Mouse (Mus musculus): ENCODE results near the gene Mamstr.
"Not testable (repeated sequence)": the region's sequence is repeated elsewhere in the genome, so short reads cannot be mapped to it uniquely, and the experiment has no call there.

Mamstr gene

DNA sequence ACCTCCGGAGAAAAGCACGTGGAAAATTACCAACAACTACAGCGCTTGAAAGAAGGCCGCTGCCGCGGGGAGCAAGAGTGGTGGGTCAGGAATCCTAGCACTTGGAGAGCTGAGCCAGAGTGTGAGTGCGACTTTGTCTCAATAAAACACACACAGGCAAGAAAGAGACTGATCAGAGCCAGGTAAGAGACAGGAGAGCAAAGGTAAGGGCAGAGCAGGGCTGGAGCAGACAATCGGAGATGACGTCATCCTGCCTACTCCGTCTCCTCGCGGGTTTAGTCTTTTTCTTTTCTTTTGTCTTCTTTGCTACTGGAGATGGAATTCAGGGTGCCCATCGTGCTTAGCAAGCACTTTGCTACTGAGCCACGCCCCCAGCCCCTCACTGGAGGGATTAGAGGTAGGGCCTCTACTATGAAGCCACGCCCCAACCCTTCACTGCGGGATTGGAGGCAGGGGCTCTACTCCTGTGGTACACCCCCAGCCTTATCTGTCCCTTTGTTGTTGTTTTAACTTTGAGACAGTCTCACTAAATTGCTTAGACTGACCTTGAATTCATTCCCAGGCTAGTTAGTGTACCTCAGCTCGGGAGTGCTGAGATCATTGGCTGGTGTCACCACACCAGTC, 14.8 kb downstream of the Mamstr start:
- no peak for DNase-seq

DNA sequence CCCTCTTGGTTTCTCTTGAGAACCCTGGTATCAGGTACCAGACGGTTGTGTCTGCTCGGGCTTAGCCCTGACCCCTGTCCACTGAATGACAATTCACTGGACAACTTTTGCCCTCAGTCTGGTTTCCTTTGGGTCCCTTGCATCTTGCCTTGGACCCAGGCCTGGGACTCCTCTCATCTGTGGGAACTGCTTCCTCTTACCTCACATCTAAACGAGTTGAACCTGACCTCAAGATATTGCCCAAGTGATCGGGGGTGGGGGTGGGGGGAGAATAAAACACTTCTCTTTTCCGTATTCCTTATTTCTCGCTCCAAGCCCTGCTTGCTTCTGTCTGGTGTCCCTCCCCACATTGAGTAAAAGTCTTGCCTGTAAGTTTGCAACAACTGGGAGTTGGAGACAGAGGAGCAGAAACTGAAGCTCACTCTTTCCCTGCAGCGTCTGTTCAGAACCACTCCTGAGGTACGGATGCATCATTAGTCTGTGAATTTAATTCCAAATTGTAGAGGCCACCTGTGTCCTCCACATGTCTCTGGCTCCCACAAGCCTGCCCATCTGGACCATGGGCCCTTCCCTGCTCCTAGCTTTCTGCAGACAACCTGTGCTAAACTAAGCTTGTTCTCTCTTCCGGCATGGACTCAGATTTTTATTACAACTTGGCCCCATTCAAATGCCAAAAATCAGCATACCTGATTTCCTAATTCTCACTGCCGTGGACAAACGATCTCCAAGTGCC, 21.1 kb downstream of the Mamstr start:
- no peak for DNase-seq

GRCm38 (mm10) chr7:45661702-45662101, 21.9 kb downstream of the Mamstr start:
- not testable (repeated sequence) for DNase-seq

- DNase-seq: no peak
These were observed 25.7 kb downstream of the Mamstr start for GRCm38 (mm10) chr7:45665303-45666138.

GRCm38 (mm10) chr7:45666161-45666560, 26.4 kb downstream of the Mamstr start, which contains the start of gene Fut2:
Gene Fut2, minus strand, starts transcription at chr7:45666394.
- no peak for DNase-seq

DNA sequence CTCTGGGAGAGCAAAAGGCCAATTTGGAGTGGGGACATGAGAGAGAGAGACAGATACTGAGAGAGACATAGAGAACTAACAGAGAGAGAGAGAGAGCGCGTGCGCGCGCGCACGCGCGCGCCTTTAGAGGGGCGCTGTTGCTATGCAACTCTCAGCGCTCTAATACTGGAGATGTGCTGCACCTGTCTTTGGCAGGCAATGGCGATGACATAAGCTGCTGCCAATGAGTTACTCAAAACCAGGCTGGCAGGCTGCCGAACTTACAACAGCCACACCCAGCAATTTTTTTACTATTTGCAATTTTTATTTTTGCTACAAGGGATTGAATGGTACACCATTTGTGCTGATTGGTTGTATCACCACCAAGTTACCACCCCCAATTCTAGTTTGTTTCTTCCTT, 28.0 kb downstream of the Mamstr start:
- no peak for DNase-seq

DNA sequence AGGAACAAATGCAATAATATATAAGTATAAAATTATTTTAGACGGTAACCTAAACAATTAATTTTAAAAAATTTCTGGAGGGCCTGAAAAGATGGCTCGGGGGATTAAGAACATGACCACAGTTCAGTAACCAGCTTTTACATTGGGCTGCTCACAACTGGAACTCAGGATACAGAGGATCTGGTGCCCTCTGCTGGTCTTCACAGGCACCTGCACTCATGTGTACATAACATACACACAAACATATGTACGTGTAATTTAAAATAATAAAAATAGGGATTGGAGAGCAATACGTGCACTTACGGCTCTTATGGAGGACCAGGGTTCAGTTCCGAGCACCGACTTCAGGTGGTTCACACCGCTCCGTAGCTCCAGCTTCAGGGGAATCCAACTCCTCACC, 29.1 kb downstream of the Mamstr start:
- DNase-seq: no peak

GRCm38 (mm10) chr7:45677627-45678295, 38.0 kb downstream of the Mamstr start:
- no peak for DNase-seq

DNA sequence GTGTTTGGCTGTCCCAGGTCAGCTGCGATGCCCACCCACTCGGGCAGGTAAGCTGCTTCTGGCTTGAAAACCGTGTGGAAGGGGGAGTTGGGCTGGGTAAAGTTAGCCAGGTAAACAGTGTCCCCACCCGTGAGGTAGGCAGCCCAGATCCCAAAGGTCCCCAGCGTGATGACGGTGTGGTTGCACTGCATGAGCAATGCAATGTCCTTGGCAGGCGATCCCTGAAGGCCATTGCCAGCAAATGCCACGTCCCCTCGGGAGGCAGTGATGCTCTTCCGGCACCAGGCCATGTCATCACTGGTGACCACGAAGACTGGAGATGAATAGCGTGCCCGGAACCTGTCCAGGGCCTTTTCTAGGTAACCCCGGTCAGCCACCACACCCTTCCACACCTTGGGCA, 38.7 kb downstream of the Mamstr start:
- no peak for DNase-seq

- DNase-seq: peak; percentile 75
These were observed 40.3 kb downstream of the Mamstr start for GRCm38 (mm10) chr7:45679966-45680621.

DNA sequence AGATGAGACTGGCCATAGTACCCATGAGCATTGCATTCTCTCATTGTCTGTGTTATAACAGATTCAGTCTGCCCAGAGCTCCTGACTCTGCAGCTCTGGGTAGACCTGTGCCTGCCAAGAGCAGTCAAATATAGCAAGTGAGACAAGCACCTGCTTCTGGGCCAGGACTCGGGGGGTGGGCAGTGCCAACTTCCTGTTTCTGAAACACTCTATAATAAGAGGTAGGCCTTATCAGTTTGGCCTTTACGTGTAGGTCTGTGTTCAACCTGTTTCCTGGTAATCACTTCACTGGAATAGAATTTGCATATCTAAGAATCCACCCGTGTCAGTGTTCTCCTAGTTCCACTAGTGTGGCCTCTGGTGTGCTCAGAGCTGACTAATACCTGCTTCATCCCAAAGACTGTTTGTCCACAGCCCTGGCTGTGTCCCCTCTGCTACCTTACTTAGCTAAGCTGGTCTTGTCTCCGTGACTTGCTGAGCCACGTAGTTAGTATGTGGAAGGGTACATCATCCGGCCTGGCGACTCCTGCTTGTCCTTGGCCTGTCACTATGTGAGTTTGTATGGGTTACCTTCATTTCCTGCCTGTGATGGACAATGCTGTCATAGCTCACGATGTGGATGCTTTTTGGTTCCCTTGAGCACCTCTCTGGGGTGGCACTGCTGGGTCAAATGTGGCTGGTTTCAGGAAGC, 41.4 kb downstream of the Mamstr start:
- peak; percentile 79 for DNase-seq

DNA sequence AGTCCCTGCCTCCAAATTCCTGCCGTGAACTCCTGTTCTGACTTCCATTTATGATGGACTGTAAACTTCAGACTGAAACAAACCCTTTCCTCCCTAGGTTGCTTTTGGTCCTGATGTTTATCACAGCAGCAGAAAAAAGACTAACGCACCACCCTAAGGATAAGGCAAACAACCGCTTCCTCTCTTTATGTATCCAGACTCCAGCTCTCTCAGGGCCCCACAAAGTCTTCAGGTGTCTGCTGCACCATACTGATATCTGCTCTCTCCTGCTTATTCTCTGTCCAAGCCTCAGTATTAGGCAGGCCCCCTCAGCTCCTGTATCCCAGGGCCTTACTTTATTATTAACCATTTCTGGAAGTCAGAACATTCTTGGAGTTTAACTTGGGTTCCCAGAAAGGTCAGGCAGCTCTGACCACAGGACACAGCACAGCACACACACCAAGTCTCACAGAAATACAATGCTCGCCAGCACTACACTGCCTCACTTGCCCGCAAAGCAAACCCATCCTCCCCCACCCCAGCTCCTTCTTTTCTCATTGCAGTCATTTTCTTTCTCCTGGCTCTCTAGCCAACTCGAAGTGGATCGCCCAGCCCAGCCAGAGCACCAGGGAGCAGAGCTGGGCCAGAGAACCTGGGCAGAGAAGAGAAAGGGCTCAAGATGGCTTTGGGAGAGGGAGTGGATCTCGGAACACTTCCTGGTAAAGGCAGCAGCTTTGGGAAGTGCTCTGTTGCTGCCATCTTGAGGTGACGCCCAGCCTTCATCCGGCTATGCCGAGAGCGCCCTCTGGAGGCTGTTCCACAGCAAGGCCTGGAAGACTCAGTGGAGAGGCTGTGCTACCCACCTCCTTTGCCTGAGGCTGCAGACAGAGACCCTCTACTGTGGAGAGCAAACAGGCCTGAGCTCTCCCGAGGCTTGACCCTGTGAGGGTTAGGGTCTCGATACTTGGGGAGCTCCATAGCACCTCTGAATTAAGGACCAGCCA, 42.7 kb downstream of the Mamstr start:
- DNase-seq: peak; percentile 94

GRCm38 (mm10) chr7:45683396-45684050, 43.7 kb downstream of the Mamstr start, which contains the start of gene Ntn5:
Gene Ntn5, plus strand, starts transcription at chr7:45684022.
- DNase-seq: no peak

DNA sequence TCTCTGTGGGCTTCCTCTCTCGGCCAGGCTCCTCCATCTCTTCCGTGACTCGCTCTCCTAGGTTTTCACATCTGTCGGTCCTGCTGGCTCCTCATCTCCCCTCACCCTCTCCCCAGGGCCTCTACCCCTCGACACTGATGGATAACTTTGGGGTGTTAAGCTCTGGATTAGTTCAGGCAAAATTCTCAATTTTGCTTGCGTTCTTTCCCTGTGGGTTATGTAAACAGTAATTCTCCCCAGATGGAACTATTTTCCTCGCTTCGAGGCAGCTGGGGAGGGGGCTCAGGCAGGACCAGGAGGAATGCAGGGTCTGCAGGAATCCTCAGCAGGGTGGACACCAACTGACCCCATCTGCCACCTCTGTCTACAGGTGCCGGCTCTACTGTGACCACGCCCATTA, 46.0 kb downstream of the Mamstr start:
- DNase-seq: no peak

DNA sequence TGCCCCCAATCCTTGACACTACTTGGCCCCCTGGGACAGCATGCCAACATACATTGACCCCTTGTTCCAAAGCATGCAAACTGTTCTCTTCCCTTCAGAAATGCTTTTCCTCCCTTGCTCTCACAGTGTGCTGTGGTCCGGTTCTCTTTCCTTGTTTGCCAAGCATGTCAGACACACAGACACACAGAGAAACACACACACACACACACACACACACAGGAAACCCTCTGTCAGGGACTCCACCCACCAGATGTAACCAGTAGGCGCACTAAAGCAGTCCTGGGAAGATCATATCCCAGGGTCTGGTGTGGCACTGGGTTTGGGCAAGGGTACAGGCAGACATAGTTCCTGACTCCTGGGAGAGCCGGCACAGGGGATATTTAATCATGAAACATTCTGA, 47.1 kb downstream of the Mamstr start:
- DNase-seq: peak; percentile 60

DNA sequence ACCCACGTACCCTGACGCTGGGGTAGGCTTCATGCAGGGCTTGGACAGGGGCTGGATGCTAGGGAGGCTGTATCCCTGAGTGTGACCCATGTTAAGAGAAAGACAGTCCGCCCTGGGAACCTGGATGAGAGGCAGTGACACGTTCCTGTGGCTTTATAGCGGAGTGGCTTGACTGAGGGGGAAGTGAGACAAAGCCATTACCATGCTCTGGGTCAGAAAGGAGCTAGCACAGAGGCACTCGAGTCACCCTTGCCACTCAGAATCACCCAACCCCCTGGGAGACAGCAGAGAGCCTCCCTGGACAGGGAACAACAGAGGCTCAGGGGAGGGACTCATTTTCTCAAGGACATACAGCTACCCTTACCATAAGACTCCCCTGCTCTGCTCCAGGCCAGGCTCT, 49.3 kb downstream of the Mamstr start:
- no peak for DNase-seq

GRCm38 (mm10) chr7:45689800-45690199, 50.0 kb downstream of the Mamstr start:
- DNase-seq: no peak

DNA sequence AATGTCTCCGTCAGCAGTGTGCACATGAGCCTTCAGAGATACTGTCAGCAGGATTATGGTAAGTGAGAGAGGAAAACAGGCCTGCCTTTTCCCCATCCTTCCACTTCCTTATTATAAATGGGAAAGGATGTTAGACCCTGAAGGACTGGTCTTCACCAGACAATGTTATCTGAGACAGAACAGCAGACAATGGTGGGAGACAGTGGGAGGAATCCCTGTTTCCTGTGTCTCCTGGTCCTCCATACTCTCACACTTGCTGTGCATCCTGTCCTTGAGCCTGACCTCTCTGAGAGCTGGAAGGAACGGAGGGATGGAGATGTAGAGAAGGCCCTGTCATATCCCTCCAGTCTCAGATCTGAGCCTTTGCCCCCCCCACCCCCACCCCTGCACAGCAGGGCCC, 52.6 kb downstream of the Mamstr start:
- DNase-seq: no peak

DNA sequence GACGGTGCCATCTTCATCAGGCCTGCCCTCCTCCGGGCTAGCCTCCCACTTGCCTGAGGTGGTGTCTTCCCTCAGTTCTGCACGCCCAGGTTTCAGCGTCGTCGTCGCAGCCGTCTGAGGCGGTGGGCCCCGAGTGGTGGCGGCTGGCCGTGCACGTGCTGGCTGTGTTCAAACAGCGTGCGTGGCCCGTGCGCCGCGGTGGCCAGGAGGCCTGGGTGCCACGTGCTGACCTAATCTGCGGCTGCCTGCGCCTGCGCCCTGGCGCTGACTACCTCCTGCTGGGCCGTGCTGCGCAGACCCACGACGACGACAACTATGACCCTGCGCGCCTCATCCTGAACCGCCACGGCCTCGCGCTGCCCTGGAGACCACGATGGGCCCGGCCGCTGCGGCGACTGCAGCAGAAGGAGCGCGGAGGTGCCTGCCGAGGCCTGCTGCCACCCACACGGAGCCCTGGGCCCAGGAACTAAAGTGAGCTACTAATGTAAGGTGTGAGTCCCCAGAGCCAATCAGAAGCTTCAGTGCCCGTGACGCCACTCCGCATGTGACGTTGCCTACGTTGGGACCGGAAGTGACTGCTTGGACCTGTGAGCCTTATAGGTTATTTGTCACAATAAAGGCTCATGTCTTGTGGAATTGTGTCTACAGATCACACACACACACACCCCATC, 54.3 kb downstream of the Mamstr start, which contains the start of gene Sec1:
Gene Sec1 (minus strand): TSS at position 482 of the 671 bp plus-strand sequence.
- no peak for DNase-seq
